Mouse (Mus musculus): ENCODE data around the gene Chchd2.

The Chchd2 gene

GRCm38 (mm10) chr5:129879888-129880287, 7.4 kb downstream of the Chchd2 start:
- DNase-seq (ENCODE audit: extremely low read depth, insufficient read length, low spot score), result no peak

DNA sequence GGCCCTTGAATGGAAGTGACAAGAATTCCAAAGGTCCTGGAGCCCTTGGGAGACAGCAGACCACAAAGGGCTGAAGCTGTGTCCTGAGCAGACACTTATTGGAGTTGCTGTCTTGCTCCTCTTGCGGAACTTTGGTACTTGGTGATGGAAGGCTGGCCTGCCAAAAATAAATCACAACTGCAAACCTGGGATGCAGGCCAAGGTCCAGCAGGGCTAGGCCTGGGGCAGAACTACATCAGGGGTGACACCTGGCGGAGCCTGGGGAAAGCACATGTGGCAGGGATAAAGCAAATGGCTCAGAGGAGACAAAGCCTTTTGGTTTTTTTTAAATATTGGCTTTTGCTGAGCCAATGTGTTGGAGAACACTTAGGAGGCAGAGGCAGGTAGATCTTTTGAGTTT, 8.3 kb downstream of the Chchd2 start:
- DNase-seq (ENCODE audit: extremely low read depth, insufficient read length, low spot score), result peak; percentile 43

DNA sequence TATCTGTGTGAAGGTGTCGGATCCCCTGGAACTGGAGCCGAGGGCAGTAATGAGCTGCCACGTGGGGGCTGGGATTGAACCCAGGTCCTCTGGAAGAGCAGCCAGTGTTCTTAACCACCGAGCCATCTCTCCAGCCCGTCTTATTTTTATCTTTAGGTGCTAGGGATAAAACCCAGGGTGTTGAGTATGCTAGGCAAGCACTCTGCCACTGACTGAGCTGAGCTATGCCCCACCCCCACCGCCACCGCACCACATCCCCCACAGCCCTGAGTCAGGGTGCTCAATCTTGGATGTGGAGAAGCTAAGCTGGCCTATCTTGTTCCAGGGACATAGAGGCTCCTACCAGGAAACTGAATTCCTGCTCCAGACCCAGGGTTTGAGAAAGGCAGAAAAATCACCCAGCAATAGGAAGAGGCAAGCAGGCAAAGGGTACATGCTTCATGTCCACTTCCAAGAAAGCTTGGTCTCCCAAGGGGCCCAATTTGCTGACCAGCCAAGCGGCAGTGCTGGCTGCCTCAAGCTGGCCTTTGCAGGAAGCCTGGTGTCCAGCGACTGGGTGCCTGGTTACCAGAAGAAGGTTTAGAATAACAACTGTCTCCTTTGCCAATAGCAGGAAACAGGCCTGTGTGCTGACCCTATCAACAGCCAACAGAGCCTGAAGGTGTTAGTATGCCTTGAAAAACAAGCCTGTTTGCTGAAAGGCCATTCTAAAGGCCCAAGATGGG, 9.4 kb downstream of the Chchd2 start:
- DNase-seq (ENCODE audit: extremely low read depth, insufficient read length, low spot score), result no peak

GRCm38 (mm10) chr5:129875098-129875497, 12.2 kb downstream of the Chchd2 start:
- no peak for DNase-seq (ENCODE audit: extremely low read depth, insufficient read length, low spot score)

DNA sequence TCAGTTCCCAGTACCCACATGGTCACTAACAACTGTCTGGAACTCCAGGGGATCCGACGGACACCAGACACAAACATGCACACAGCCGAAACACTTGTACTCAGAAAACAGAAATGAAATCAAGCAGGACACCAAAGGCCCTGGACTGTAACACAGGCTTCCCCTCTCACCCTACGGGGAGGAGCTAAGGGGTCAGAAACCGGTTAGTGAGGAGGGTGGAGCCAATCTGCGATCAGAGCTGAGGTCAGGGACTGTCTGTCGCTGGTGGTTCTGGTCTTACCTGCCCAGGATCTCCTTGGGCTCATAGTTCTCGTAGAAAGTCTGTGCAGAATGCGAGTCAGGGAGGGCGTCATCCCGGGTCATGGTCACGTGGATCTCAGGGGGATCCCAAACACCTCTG, 13.3 kb downstream of the Chchd2 start:
- no peak for DNase-seq (ENCODE audit: extremely low read depth, insufficient read length, low spot score)

DNA sequence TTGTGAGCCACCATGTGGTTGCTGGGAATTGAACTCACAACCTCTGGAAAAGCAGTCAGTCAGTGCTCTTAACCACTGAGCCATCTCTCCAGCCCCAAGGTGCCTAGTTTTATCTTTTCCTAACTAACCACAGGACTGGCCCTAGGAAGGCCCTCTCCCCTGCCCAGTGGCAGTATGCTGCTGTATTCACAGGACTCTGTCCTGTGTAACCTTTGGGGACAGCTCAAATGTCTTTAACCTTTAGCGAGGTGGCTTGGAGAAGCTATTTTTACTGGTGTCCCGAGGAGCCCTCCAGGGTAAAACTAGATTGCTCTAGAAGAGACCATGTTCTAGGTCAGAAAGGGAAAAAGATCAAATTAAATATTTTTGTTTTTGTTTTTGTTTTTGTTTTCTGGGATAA, 16.0 kb downstream of the Chchd2 start:
- no peak for DNase-seq (ENCODE audit: extremely low read depth, insufficient read length, low spot score)

- no peak for DNase-seq (ENCODE audit: extremely low read depth, insufficient read length, low spot score)
Observed at GRCm38 (mm10) chr5:129869238-129869995, 17.9 kb downstream of the Chchd2 start.

DNA sequence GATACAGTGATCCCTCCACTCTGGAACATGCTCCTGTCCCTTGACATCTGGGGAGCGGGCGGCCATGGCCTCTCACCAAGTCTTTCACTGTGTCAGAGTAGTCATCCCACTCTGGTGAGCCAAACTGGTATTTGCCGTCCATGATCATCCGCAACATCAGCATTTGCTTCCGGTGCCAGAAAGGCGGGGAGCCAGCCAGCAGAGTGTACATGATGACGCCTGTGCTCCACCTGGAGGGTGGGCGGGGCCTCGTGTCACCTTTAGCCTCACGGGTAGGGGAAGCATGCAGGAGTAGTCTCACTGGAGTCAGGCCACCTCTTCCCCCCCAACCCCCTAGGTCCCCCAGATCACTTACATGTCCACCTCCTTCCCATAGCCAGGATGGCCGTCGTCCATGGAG, 21.4 kb downstream of the Chchd2 start:
- DNase-seq (ENCODE audit: extremely low read depth, insufficient read length, low spot score), result no peak

GRCm38 (mm10) chr5:129864467-129864866, 22.8 kb downstream of the Chchd2 start:
- DNase-seq (ENCODE audit: extremely low read depth, insufficient read length, low spot score), result no peak

DNA sequence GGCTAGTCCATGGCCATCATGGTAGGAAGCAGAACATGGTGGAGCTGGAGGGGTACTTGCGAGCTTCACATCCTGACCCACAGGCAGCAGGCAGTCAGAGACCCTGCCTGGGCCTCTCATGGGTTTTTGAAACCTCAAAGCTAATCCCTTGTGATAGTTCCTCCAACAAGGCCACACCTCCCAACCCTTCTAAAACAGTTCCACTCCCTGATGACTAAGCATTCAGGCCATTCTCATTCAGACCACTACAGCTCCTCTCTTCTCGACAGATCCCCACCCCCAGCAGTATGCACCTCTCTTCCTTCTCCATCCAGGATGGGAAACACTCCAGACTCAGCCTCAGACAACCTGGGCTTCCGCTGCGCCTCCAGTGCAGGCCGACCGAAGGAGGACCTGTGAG, 24.9 kb downstream of the Chchd2 start:
- DNase-seq (ENCODE audit: extremely low read depth, insufficient read length, low spot score), result no peak

DNA sequence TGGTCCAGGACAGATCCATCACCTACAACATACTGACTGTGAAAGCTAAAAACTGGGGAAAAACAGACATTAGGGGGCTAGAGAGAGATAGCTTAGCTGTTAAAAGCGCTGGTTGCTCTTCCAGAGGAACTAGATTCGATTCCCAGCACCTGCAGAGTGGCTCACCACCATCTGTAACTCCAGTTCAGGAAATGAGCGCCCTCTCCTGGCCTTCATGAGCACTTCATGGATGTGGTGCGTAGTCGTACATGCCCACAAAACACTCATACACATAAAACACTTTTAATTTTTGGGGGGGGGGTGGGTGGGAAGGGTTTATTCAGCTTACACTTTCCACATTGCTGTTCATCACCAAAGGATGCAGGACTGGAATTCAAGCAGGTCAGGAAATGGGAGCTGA, 30.9 kb downstream of the Chchd2 start:
- DNase-seq (ENCODE audit: extremely low read depth, insufficient read length, low spot score), result no peak

- no peak for DNase-seq (ENCODE audit: extremely low read depth, insufficient read length, low spot score)
Observed at GRCm38 (mm10) chr5:129855163-129855562, 32.1 kb downstream of the Chchd2 start.

DNA sequence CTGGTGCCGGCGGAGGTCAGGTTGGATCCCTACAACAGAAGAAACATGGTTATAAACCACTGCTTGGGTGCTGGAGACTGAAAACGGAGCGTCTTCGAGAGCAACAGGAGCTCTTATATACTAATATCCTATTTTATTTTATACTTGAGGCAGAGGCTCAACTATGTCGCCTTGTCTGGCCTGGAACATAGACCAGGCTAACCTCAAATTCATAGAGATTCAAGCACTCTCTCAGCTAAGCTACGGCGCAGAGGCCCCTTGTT, 39.8 kb downstream of the Chchd2 start:
- no peak for DNase-seq (ENCODE audit: extremely low read depth, insufficient read length, low spot score)

- DNase-seq (ENCODE audit: extremely low read depth, insufficient read length, low spot score), result peak; percentile 94
Observed at GRCm38 (mm10) chr5:129846752-129847557, 40.3 kb downstream of the Chchd2 start, which contains the start of gene Sumf2. TSS of gene Sumf2 (plus strand) at chr5:129846986.

- no peak for DNase-seq (ENCODE audit: extremely low read depth, insufficient read length, low spot score)
Observed at GRCm38 (mm10) chr5:129844848-129845247, 42.4 kb downstream of the Chchd2 start.
